Mouse (Mus musculus): ENCODE results near the gene Zfp524. TPM values are rescaled to one million over a fixed set of nuclear protein-coding genes. Genes with fewer than 3 reads are reported as not detected.

Zfp524 gene
- total RNA-seq, 2 experiments from 2014 or later, result 12.6 to 13.2 TPM

DNA sequence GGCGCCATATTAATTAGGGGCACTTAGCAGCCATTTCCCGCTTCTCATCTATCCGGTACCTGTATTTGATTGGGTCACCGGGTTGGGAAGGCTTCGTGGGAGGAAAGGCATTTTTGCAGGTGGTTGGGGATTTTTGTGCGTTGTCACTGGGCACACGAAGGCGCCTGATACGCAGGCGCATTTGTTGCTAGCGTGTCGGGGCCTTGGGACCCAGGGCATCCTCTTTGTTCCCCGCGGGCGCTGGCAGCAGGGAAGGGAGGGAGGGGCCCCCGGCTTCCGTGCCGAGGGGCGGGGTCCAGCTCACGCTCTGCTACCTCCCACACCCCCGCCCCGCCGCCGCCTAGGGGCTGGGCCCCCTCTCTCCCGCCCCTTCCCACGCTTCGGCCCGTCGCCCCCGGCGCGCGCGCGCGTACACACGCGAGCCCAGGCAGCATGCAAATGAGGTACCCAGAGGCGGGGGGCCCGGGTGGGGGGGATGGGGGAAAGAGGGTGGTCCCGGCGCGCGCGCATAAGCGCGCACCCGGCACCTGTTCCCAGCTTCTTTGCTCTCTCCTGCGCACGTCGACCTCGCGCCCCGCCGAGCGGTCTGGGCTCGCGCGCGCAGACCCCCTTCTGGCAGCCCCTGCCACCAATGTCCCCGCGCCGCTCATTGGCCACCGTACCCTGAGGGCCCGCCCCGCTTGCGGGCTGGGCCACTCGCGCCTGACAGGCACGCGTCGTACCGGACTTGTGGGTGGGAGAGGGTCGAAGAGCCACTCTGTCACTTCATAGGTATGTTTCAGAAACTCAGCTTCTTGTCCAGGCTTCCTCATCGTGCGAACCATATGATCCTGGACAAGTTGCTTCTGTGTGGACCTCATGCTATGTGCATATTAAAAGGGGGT, 1.1 kb downstream of the Zfp524 start, which contains the start of gene Gm44973:
Gene Gm44973 (plus strand): TSS at position 379 of the 884 bp plus-strand sequence.
- DNase-seq, result peak; percentile 98

DNA sequence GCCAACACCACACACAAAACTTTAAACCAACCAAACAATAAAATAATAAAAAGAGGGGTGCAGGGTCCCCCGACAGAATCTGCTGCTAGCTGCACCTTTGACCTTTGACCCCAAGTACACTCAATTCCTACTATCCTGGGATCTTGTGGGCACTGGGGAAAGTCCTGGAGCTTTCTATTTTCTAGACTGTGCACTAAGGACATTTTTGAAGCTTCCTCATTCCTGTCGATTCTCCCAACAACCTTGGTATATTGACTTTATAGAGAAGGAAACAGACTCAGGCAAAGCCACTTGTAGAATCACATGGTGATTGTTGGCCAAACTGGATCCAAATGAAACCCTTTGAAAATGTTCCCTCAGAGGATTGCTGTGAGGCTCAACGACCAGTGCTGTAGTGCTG, 1.8 kb downstream of the Zfp524 start:
- no peak for DNase-seq

DNA sequence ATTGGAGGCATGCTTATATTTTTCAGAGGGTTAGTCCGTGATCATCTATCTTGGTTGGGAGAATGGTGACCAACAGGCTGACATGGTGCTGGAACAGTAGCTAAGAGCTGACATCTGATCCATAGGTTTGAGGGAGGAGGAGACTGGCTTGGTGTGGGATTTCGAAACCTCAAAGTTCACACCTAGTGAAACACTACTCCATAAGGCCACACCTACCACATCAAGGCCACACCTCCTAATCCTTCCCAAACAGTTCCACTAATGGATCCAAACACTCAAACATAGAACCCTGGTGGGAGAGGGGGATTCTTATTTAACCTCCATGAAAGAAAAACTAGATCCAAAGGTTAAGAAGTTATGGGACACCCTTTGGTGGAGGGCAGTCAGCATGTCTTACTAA, 2.7 kb downstream of the Zfp524 start:
- no peak for DNase-seq

DNA sequence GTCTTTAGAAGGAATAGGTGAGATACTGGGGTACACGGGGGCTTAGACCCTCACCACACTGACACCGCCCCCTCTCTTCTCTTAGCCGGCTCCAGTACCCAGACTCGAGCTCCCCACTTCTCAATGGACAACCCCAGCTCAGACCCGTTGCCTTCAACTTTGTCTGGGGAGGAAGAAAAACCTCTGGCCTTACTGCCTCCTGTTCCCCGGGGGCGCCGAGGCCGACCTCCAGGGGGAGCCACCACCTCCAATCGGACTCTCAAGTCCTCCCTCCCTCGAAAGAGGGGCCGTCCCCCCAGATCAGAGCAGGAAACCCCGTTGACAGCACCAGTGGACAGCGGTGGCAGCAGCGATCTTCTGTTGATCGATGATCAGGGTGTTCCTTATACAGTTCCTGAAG, 3.1 kb downstream of the Zfp524 start:
- DNase-seq, result no peak

DNA sequence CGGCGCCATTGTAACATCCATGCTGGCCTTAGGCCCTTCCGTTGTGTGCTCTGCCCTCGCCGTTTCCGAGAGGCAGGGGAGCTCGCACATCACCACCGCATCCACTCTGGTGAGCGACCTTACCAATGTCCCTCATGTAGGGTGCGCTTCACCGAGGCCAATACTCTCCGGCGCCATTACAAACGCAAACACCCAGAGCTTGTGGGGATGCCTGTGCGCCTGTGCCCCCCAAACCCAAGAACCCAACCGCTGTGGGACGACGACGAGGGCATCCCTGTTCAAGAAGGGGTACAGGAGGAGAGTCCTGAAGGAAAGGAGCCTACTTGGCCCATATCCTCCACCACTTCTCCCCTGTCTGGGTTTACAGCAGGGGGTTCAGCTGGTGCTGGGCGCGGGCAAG, 3.7 kb downstream of the Zfp524 start:
- no peak for DNase-seq

DNA sequence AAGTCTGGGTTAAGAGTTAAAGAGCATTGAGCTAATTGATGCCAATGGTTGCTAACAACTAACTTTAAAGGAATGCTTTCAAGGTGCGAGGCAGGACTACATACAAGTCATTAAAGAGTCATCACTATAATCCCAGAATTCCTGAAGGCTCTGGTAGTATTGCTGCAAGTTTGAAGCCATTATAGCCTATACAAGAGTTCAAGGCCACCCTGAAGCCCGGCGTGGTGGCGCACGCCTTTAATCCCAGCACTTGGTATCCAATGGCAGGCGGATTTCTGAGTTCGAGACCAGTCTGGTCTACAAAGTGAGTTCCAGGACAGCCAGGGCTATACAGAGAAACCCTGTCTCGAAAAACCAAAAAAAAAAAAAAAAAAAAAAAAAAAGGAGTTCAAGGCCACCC, 5.4 kb downstream of the Zfp524 start:
- DNase-seq, result peak; percentile 35

DNA sequence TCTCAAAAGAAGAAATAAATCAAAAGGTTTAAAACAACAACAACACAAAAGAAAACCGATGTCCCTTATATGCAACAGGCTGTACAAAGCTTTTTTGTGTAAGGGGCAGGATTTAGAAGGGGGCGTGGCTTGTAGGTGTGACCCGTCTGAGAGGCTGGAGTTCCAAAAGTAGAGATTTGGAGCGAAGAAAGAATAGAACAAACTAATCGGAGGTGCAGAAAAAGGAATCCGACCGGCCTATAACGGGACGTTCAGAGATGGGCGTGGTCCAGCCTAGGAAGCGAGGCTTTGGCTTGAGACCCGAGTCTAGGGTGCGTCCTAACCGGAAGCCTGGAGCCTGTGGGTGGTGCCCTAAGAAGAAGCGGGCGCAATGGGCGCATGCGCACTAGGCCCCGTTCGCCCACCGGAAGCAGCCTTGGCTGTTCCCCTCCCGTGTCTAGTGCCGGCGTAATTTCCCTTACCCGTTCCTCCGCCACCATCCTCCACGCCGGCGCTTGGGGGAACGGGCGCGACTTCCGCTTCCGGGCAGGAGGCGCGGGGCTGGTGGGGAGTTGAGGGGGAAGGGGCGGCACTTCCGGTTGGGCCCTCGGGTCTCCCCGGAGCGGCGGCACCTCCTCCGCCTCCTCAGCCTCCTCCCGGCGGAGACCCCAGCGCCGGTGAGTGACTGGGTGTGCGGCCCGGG, 5.9 kb downstream of the Zfp524 start, which contains the start of the genes Zfp865 and Ccdc106:
Gene Zfp865 (plus strand): TSS at position 377 of the 682 bp plus-strand sequence.
Gene Ccdc106 (plus strand): TSS at position 554 of the 682 bp plus-strand sequence.
- peak; percentile 99 for DNase-seq

DNA sequence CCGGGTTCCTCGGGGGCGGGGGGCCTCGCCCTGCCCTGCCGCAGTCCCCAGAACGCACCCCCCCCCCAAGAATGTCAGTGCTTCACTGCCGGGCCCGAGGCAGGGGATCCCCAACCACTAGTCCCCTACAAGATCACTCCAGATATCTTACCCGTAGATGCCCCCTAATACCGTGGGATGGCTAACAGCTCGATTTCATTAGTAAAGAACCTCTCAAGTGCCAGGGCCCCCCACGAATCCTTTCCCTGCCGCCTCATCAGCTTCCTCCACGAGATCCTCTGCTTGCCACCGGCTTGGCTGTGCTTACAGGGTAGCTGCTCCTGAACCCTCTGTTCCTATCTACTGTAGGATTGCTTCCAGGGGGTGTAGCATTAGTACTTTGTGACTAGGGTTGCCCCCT, 6.5 kb downstream of the Zfp524 start:
- no peak for DNase-seq

DNA sequence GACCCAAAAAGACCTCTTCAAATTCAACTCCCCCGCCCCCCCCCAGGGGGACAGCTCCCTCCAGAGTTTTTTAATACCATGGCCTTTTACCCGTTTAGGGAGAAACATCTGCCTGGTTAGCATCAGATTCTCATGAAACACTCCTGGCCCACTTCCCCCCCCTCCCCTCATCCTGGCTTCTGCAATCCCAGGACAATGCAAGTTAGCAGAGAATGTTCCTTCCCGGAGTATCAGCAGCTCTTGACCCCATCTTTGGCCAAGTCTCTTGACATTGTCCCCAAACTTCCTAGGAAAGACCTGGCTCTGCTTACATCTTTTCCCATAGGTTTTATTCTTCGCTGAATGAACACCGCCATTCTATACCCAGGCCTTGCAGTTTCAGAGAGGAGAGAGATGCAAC, 7.0 kb downstream of the Zfp524 start:
- DNase-seq, result no peak

DNA sequence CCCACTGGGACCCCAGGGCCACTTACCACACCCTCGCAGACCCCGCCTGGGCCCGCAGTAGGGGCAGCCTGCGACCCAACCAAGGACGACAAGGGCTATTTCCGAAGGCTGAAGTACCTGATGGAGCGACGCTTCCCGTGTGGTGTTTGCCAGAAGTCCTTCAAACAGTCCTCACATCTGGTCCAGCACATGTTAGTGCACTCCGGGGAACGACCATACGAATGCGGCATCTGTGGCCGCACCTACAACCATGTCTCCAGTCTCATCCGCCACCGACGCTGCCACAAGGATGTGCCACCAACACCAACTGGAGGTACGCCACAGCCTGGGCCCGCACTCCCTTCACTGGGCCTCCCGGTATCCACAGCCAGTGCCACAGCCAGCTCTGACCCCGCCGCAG, 15.3 kb downstream of the Zfp524 start:
- no peak for DNase-seq

DNA sequence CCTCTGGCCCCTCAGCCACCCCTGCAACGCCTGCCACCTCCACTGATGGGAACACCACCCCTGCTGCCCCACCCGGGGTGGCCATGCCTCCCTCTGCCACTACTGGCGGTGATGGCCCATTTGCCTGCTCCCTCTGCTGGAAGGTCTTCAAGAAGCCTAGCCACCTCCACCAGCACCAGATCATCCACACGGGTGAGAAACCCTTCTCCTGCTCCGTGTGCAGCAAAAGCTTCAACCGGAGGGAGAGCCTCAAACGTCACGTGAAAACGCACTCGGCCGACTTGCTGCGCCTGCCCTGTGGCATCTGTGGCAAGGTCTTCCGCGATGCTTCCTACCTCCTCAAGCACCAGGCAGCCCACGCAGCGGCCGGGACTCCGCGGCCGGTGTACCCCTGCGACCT, 15.7 kb downstream of the Zfp524 start:
- DNase-seq, result no peak

DNA sequence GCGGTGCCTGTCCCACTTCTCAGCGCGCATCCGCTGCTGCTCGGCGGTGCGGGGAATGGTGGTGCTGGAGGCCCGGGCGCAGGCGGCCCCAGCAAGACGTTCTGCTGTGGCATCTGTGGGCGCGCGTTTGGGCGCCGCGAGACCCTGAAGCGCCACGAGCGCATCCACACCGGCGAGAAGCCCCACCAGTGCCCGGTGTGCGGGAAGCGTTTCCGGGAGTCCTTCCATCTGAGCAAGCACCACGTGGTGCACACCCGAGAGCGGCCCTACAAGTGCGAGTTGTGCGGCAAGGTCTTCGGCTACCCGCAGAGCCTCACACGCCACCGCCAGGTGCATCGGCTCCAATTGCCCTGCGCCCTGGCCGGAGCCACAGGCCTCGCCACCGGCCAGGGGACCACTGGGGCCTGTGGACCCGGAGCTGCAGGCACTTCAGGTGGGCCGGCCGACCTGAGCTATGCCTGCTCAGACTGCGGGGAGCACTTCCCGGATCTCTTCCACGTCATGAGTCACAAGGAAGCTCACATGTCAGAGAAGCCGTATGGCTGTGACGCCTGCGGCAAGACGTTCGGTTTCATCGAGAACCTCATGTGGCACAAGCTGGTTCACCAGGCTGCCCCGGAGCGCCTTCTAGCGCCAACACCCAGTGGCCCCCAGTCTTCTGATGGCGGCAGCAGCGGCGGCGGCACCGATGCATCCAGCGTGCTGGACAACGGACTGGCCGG, 16.5 kb downstream of the Zfp524 start:
- no peak for DNase-seq

DNA sequence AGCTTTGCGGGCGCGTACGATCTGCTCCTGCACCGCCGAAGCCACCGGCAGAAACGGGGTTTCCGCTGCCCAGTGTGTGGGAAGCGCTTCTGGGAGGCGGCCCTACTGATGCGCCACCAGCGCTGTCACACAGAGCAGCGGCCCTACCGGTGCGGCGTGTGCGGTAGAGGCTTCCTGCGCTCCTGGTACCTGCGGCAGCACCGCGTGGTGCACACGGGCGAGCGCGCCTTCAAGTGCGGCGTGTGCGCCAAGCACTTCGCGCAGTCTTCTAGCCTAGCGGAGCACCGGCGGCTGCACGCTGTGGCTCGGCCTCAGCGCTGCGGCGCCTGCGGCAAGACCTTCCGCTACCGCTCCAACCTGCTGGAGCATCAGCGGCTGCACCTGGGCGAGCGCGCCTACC, 17.3 kb downstream of the Zfp524 start:
- DNase-seq, result no peak

DNA sequence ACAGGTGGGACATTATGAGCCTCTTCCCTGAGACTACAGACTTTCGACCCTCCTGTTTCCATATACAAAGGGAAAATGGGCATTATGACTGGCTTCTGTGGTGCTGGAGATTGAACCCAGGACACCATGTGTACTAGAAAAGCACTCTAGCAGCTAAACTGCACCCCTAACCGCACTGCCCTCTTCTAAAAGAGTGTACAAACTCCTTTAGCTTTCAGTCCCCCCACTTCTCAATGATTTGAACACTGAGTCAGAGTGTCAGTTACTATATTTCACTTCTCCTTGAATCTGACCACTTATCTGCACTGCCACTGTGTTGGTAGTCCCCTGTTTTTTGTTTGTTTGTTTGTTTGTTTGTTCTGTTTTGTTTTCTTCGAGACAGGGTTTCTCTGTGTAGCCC, 19.6 kb downstream of the Zfp524 start, which contains the start of gene 4632433K11Rik:
Gene 4632433K11Rik (plus strand): TSS at position 301 of the 400 bp plus-strand sequence.
- DNase-seq, result no peak

DNA sequence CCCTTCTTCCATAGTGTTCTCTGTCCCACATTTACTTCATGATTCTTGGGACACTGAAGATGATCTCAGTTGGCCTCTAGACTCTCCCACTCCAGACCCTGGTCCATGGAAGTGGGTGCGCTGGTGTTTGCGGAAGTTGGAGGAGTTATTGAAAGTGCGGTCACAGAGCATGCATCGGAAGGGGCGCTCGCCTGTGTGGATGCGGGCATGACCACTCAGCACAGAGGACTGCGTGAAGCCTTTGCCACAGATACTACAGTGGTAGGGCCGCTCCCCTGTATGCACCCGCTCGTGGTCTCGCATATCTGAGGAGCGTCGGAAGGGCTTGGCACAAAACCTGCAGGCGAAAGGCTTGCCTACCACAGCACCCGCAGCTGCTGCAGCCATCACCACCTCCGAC, 21.4 kb downstream of the Zfp524 start:
- no peak for DNase-seq

DNA sequence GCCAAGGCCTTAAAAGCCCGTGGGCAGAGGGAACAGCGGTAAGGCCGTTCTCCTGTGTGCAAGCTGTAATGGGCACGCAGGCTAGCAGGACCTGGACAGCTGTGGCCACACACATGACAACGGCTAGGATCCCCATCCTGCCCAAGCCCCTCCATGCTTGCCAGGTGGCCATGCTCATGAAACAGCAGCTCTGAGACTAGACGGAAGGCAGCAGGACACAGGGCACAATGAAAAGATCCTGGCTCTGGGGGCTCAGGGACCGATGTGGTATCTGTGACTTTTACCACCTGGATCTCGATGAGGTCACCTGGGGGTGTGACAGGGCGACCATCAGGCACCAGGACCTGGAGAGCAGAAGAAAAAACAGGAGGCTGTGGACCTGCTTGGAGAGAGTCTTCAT, 21.9 kb downstream of the Zfp524 start:
- no peak for DNase-seq

DNA sequence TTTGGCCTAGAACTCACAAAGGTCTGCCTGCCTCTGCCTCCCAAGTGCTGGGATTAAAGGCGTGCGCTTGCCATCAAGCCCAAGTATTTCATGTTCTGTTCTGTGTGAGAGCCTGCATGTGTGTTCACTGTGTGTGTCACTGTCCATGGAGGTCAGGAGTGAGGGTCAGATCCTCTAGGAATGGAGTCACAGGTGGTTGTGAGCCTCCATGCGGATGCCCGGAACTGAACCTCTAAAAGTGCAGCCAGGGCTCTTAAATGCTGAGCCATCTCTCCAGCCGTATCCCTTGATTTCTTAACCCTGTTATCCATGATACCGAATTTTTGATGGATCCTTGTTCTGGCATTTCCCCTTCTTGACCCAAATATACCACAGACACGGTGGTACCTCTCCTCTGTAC, 22.8 kb downstream of the Zfp524 start:
- DNase-seq, result no peak

DNA sequence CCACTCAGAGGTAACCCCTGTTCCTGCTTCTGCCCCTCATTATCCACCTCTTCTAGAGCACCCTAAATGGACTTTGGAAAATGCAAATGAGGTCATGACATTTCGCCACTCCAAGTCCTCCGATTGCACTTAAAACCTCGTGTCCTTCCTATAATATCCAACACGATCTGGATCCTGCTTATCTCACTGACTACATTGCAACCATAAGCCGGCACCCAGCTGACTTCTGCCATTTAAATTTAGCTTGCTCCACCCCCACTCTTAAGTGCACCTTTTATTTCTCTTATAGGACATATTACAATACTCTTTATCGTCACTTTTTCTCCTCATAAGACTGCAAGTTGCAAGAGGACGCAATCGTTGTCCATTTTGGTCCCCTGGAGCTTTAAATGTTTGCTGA, 23.3 kb downstream of the Zfp524 start:
- no peak for DNase-seq

DNA sequence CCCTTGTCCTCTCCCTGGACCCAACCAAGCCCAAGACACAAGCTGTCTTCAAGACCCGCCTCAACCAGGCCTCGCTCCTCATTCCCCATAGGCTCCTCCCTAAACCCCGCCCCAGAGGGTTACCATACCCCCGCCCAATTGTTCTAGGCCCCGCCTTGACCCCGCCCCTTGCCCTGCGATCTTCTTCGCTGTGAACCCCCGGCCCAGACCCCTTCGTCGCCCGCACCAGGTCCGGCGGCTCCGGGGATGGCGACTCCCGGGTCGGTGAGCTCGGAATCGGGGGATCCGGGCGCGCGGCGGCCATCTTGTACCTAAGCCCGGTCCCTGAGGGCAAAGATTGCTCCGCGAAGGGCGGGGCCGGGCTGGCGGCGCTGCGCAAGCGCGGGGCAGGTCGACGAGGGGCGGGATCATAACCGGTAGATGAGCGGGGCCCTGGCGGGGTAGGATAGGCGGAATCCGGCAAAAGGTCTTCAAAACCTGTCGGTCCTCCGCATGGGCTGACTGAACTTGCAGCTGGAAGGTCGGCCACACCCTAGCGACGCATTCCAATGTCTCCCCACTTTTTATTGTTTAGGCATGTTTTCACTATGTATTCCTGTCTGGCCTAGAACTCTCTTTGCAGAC, 24.0 kb downstream of the Zfp524 start, which contains the start of gene Zfp784:
Gene Zfp784 (minus strand): TSS at position 338 of the 624 bp plus-strand sequence.
- peak; percentile 96 for DNase-seq

DNA sequence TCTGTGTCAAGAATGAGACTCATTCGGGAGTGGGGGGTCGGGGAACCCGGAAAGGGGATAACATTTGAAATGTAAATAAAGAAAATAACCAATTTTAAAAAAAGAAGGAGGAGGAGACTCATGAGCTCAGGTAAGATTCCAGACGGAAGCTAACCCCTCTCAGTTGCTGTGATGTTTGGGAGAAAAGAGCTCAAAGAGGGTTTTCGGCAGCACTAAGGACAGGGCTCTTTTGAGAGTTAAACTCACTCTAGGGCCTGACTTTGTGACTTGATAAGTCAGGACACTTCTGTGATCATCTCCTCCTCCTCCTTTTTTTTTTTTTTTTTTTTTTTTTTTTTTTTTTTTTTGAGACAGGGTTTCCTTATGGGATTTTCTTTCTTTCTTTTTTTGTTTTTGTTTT, 24.7 kb downstream of the Zfp524 start:
- DNase-seq, result no peak

DNA sequence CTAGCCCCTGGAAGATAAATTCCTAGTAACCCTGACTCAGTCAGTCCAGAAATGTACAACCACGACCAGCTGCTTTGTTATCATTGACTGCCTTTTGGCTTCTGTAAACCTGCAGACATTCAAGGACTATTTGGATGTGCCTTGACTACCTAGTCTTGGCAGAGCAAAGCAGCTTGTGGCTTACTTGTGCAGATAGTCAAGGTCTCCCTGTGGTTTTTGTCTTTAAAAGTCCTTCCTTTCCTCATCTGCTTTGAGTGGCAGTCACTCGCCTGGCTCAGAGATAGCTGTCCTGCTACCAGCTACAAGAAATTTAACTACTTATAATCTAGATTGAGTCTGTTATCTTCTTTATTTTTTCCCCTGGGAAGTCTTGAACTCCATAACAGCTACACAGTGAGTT, 30.8 kb downstream of the Zfp524 start:
- no peak for DNase-seq

DNA sequence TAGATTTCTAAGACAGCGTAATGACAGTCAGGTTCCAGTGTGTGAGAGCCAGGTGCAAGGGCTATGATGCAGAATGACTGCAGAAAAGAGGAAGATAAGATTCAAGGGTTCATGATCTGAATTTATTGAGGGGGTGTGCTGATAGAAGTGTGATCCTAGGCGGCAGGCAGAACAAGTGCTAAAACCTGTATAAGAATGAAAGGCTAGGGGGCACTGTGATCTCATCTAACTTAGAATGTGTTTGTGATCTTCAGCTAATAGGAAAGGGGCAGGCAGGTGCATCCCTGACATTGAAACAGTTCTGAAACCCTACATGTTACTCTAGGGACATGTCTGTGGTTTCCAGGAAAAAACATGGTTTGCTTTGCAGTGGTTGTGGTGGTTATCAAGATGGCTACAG, 31.9 kb downstream of the Zfp524 start:
- no peak for DNase-seq
